Mouse (Mus musculus): Measurements from ENCODE around the gene Espnl. TPM values are rescaled to one million over a fixed set of nuclear protein-coding genes. Genes with fewer than 3 reads are reported as not detected.

Espnl gene
- polyA plus RNA-seq (2015; fragmentation: Nextera tagmentation; extraction: Ambion mirVana) = 0.19 and 0.20 TPM in 2 replicates

DNA sequence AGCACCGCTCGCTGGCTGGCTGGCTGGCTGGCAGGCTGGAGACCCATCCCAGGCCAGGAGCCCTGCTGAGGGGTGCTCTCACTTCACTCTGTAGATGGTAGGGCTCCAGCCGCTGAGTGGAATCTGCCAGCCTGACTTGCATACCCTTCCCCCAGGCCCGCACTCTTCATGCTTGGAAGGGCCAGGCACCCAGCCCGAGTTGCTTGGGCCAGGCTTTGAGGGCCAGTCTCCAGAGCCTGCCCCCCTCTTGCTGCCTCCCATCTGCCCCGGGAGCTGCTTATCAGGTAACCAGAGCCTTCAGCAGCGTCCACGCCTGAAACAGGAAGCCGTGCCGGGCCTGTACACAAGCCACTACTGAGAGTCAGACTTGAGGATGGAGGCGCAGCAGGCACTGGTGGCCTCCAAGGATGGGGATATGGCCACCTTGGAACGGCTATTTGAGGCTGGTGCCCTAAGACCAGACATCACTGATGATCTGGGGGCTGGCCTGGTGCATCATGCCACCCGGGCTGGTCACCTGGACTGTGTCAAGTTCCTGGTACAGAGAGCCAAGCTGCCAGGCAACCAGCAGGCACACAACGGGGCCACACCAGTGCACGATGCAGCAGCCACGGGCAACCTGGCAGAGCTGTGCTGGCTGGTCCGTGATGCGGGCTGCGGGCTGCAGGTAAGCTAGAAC is at the start of gene Espnl:
Gene Espnl (plus strand): TSS at position 316 of the 679 bp plus-strand sequence.
- DNase-seq (ENCODE audit: low spot score) = no peak

DNA sequence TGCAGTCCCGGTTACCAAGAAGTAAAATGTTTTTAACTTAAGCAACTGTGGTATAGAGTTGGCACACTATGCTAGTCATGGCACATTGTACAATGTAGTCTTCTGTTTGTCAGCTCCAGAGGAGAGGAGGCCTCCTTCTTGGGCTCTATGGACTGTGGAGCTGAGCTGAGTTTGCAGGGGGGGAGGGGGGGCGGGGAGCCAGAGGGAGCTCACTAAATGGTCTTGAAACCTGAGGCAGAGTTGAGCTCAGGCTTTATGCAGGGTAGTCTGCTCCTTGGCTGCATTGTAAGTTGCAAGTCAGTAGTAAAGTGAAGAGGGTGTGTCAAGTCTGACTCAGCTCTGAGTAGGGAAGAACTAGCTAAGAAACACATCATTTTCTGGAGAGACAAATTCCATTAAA is 49.6 kb upstream of the Espnl start:
- no peak for DNase-seq (ENCODE audit: low spot score)

DNA sequence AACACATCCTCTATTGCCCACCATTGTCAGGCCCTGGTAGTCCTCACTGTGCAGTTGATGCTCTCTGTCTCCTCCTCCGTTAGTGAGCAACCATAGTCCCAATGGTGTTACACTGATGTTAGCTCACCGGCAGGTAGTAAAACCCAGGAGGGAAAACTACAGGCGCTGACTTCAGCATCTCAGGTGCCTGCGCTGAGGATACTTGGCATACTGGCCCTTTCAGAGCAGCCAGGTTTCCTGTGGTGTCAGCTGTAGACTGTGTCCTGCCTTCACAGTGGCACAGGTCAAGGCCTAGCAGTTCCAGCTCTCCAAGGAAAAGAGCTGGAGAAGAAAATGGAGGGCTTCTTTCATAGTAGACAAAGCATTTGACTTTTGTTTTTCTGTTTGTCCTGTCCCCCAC is 45.3 kb upstream of the Espnl start:
- DNase-seq (ENCODE audit: low spot score) = no peak

GRCm38 (mm10) chr1:91277480-91277879 is 44.4 kb upstream of the Espnl start:
- no peak for DNase-seq (ENCODE audit: low spot score)

DNA sequence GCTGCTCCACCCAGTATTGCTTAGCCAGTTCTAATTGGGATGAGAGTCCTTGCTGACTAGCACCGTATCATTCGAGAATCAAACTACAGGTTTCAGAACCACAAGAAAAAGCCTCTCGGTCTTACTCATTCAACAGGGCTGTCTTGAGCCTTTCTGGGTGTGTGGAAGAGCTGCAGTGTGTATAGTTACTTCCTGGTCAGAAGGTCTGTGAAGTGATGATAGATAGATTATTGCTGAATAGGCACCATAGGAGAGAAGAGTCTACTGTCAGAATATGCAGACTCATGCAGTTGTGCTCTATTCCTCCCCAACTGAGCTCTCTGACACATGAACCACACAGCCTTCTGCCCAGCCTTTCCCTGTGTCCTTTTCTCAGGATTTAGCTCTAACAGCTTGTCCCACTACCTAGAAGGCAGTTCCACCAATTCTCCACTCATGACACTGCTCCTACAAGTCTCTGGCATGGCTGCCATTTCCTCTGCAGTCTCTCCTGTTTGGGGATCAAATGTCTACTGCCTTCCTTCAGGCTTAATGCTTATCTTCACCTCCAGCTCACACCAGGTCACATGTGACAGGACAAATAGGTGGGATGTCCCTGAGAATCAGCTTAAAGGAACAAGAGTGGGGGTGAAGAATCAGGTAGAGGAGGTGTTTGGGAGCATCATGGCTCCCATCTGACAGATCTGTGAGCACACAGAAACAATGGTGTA is 43.3 kb upstream of the Espnl start:
- no peak for DNase-seq (ENCODE audit: low spot score)

- DNase-seq (ENCODE audit: low spot score) = no peak
Observed at GRCm38 (mm10) chr1:91279126-91279525, 42.7 kb upstream of the Espnl start.

DNA sequence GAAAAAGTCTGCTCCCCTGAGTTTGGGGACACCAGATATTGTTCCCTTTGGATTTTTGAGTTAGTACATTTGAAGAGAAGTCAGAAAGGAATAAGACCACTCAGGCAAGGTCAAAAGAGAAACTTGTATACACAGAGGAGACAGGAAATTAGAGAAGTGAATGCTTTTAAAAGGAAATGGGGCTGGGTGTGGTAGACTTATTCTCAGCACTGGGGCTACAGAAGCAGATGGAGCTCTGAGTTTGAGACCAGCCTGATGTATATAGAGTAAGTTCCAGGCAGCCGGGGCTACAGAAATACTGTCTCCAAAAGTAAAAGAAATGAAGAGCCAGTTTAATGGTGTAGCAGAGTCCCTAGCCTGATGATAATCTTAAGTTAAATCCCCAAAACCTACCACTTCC is 39.3 kb upstream of the Espnl start:
- DNase-seq (ENCODE audit: low spot score) = no peak

GRCm38 (mm10) chr1:91289375-91289774 is 32.5 kb upstream of the Espnl start:
- no peak for DNase-seq (ENCODE audit: low spot score)

GRCm38 (mm10) chr1:91292101-91292825 is 29.6 kb upstream of the Espnl start:
- DNase-seq (ENCODE audit: low spot score) = no peak

GRCm38 (mm10) chr1:91295544-91295943 is 26.3 kb upstream of the Espnl start:
- no peak for DNase-seq (ENCODE audit: low spot score)

GRCm38 (mm10) chr1:91297799-91298744 is 23.8 kb upstream of the Espnl start, which contains the start of gene Scly:
Gene Scly, plus strand, starts transcription at chr1:91298338.
- DNase-seq (ENCODE audit: low spot score) = peak; percentile 93

GRCm38 (mm10) chr1:91299026-91299706 is 22.7 kb upstream of the Espnl start:
- DNase-seq (ENCODE audit: low spot score) = no peak

DNA sequence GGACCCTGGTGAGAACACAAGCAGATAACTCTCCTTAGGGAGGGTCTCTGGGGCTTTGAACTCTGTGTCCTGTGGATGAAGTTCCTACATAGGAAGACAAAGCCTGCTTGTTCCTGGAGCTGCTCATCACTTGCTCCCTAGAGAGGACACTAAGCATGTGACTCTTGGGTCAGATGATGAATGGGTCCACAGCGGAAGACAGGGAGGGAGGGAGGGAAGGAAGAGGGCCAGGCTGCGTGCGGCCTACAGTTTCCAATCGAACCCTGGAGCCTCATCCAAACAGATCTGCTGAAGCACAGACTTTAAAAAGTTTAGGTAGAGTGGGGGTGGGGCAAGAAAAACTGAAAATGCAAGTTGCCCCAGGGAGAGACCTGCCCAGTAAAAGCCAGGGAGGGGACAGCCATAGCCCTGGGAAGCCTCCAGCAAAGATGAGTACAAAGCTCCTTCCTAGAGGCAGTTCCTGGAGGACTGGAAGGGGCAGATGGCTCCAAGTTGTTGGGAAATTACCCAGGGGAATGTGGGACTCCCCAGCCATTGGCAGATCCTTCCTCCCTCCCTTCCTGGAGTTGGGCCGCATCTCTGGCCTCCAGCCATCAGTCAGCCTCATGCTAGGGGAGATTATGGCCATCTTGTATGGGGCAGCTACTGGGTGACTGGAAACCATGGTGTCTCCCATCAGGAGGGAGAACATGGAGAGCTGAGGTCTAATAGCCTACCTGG is 22.0 kb upstream of the Espnl start:
- DNase-seq (ENCODE audit: low spot score) = no peak

GRCm38 (mm10) chr1:91301206-91301920 is 20.5 kb upstream of the Espnl start:
- DNase-seq (ENCODE audit: low spot score) = no peak

GRCm38 (mm10) chr1:91302021-91302420 is 19.9 kb upstream of the Espnl start:
- DNase-seq (ENCODE audit: low spot score) = no peak

DNA sequence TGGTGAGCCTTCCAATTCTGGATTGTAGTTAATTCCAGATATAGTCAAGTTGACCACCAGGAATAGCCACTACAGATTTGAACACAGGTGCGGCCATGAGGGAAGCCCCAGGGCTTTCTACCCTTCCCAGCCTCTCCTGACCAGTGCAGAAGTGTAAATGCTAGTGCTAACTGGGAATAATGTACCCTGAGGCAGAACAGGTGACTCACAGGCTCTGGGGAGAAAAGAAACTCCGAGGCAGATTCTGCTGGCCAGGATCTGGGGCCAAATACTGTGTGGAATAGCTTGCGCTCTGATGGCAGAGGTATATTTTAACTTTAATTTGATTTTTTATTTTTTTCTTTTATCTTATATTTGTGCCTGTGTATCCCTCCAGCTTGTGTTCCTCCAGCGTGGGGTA is 17.3 kb upstream of the Espnl start:
- no peak for DNase-seq (ENCODE audit: low spot score)

GRCm38 (mm10) chr1:91309366-91310085 is 12.3 kb upstream of the Espnl start:
- no peak for DNase-seq (ENCODE audit: low spot score)

- no peak for DNase-seq (ENCODE audit: low spot score)
Observed at GRCm38 (mm10) chr1:91312273-91312672, 9.6 kb upstream of the Espnl start.
